Mouse (Mus musculus) heart, embryonic 14.5 days (tissue): ENCODE measurements around the gene Fbxo47. TPM values are rescaled to one million over a fixed set of nuclear protein-coding genes. Genes with fewer than 3 reads are reported as not detected.
A peak's percentile ranks its signal among the peaks of the same experiment; 100 is the strongest.

Source experiments
- ATAC-seq: fragments of 200-750 bp; cut with Nextera tagmentation; 2 replicates; pipeline ENCODE4 v1.8.0; 2017; ENCODE audit warnings: low read depth, moderate TSS enrichment; ENCODE audit not compliant: insufficient number of reproducible peaks, insufficient read depth, low FRiP score
- H3K27ac ChIP-seq, 2 experiments: fragments of 200-500 bp in 1 of 2; fragments of 300-500 bp in 1 of 2; sonication (generic) in 1 of 2; replicated peaks in 1 of 2; 2 replicates each; pipeline ENCODE4 v1.5.1; 2012 to 2014; ENCODE audit warnings: low read depth in 2 of 2, low read length in 2 of 2, control low read depth in 1 of 2, mild to moderate bottlenecking in 1 of 2, mixed read lengths in 1 of 2; ENCODE audit not compliant: control insufficient read depth in 1 of 2, insufficient read depth in 1 of 2
- H3K27me3 ChIP-seq: fragments of 300-500 bp; sonication (generic); 2 replicates; pipeline ENCODE4 v1.6.1; 2014; ENCODE audit warnings: mild to moderate bottlenecking, low read length, control low read depth; ENCODE audit not compliant: control insufficient read depth, insufficient read depth
- H3K36me3 ChIP-seq: fragments of 300-500 bp; sonication (generic); 2 replicates; pipeline ENCODE4 v1.6.1; 2014; ENCODE audit warnings: mild to moderate bottlenecking, control low read depth, low read length, mixed read lengths; ENCODE audit not compliant: control insufficient read depth, insufficient read depth
- H3K4me1 ChIP-seq, 2 experiments: fragments of 200-500 bp in 1 of 2; fragments of 300-500 bp in 1 of 2; sonication (generic) in 1 of 2; 2 replicates each; pipeline ENCODE4 v1.6.1; 2012 to 2014; ENCODE audit warnings: low read length in 2 of 2, control low read depth in 1 of 2, mixed read lengths in 1 of 2; ENCODE audit not compliant: control insufficient read depth in 2 of 2, insufficient read depth in 2 of 2
- H3K4me2 ChIP-seq: fragments of 300-500 bp; sonication (generic); 2 replicates; pipeline ENCODE4 v1.6.1; 2014; ENCODE audit warnings: mild to moderate bottlenecking, low read length
- H3K4me3 ChIP-seq, 2 experiments: fragments of 200-500 bp in 1 of 2; fragments of 300-500 bp in 1 of 2; sonication (generic) in 1 of 2; 2 replicates each; pipeline ENCODE4 v1.5.1; 2012 to 2014; ENCODE audit warnings: low read length in 2 of 2, mild to moderate bottlenecking in 2 of 2, control low read depth in 1 of 2, low read depth in 1 of 2, moderate library complexity in 1 of 2; ENCODE audit not compliant: control insufficient read depth in 1 of 2, insufficient read depth in 1 of 2
- H3K9ac ChIP-seq: fragments of 300-500 bp; sonication (generic); 2 replicates; pipeline ENCODE4 v1.6.1; 2014; ENCODE audit warnings: mild to moderate bottlenecking, low read length
- H3K9me3 ChIP-seq: fragments of 300-500 bp; sonication (generic); 2 replicates; pipeline ENCODE4 v1.6.1; 2016; ENCODE audit warnings: low read length, control low read depth; ENCODE audit not compliant: control insufficient read depth
- WGBS: fragments of 180-500 bp; shearing (Covaris S2); extraction: QIAGEN DNeasy Blood & Tissue Kit; methylation state at CpG from one replicate; pipeline ENCODE4 v1.1.7; 2014; 5-methylcytosine and 5-hydroxymethylcytosine counted together
- polyA plus RNA-seq: library from polyadenylated mRNA; unstranded; fragments of >200 nt; fragmentation: Nextera tagmentation; extraction: Ambion mirVana; gene quantifications from 2 replicates; pipeline ENCODE4 v1.2.1, GENCODE M21; 2014

The Fbxo47 gene
- polyA plus RNA-seq, 1 experiment from 2014 or later = 1.2 TPM

GRCm38 (mm10) chr11:97822840-97823603, 60.9 kb downstream of the Fbxo47 start:
- Histone ChIP-seq H3K27ac (no peak overlapping the region), H3K27me3 (no peaks in the 10 kb centered on the region), H3K4me1 (peaks cover 25 to 31% of the 10 kb centered on the region in 2 experiments), H3K9me3 (no peaks in the 10 kb centered on the region), H3K36me3 (peaks cover 62% of the 10 kb centered on the region), H3K4me2 (no peak overlapping the region), H3K9ac (no peak overlapping the region), H3K4me3 (no peak overlapping the region)
- 77% methylated on average over 20 of the region's 20 CpGs for WGBS
- ATAC-seq = no peak

- no peaks in the 10 kb centered on the region for H3K9me3 ChIP-seq
- no peak overlapping the region for H3K4me2 ChIP-seq
- WGBS = 91% methylated on average over 8 of the region's 8 CpGs
- no peak overlapping the region for H3K4me3 ChIP-seq
- H3K9ac ChIP-seq = no peak overlapping the region
- peaks cover 59% of the 10 kb centered on the region for H3K36me3 ChIP-seq
- ATAC-seq = no peak
- H3K27me3 ChIP-seq = no peaks in the 10 kb centered on the region
- H3K4me1 ChIP-seq = peaks cover 38 to 46% of the 10 kb centered on the region in 2 experiments
- H3K27ac ChIP-seq = no peak overlapping the region
These were observed 62.4 kb downstream of the Fbxo47 start for GRCm38 (mm10) chr11:97821401-97822064.

GRCm38 (mm10) chr11:97820840-97821239, 63.1 kb downstream of the Fbxo47 start:
- Histone ChIP-seq H3K27me3 (no peaks in the 10 kb centered on the region), H3K4me2 (no peak overlapping the region), H3K9me3 (no peaks in the 10 kb centered on the region), H3K27ac (peak overlapping the region in 1 of 2 experiments; percentile 48; a peak in 1 of 4 replicates), H3K9ac (no peak overlapping the region), H3K36me3 (peaks cover 59% of the 10 kb centered on the region), H3K4me1 (peaks cover 42 to 50% of the 10 kb centered on the region in 2 experiments), H3K4me3 (no peak overlapping the region)
- no peak; the same call in 1 of the 2 replicates for ATAC-seq
- 22% methylated on average over 4 of the region's 4 CpGs for WGBS

- Histone ChIP-seq H3K4me3 (no peak overlapping the region), H3K4me2 (no peak overlapping the region), H3K27ac (peak overlapping the region in 1 of 2 experiments; percentile 42; a peak in 1 of 4 replicates), H3K27me3 (no peaks in the 10 kb centered on the region), H3K4me1 (peaks cover 48 to 59% of the 10 kb centered on the region in 2 experiments), H3K36me3 (peaks cover 59% of the 10 kb centered on the region), H3K9me3 (no peaks in the 10 kb centered on the region), H3K9ac (no peak overlapping the region)
- WGBS = 69% methylated on average over 5 of the region's 5 CpGs
- ATAC-seq = no peak
These were observed 64.0 kb downstream of the Fbxo47 start for GRCm38 (mm10) chr11:97819923-97820322.

- WGBS = 54% methylated on average over 4 of the region's 4 CpGs
- Histone ChIP-seq H3K27ac (peak overlapping the region; percentile 51 to 73; a peak in 3 of 4 replicates), H3K36me3 (peaks cover 58% of the 10 kb centered on the region), H3K4me3 (no peak overlapping the region), H3K9me3 (no peaks in the 10 kb centered on the region), H3K9ac (peak overlapping the region; percentile 57; the same call in 1 of the 2 replicates), H3K4me2 (no peak overlapping the region), H3K27me3 (no peaks in the 10 kb centered on the region), H3K4me1 (peaks cover 48 to 64% of the 10 kb centered on the region in 2 experiments)
- ATAC-seq = no peak
These were observed 64.9 kb downstream of the Fbxo47 start for GRCm38 (mm10) chr11:97819102-97819501.

GRCm38 (mm10) chr11:97818571-97818970, 65.4 kb downstream of the Fbxo47 start:
- H3K4me1 ChIP-seq = peaks cover 48 to 65% of the 10 kb centered on the region in 2 experiments
- H3K4me2 ChIP-seq = no peak overlapping the region; the same call in 1 of the 2 replicates
- no peak overlapping the region for H3K4me3 ChIP-seq
- H3K36me3 ChIP-seq = peaks cover 59% of the 10 kb centered on the region
- H3K27me3 ChIP-seq = no peaks in the 10 kb centered on the region
- WGBS = 16% methylated on average over 4 of the region's 4 CpGs
- peak overlapping the region; percentile 51 to 73 for H3K27ac ChIP-seq
- ATAC-seq = no peak
- H3K9me3 ChIP-seq = no peaks in the 10 kb centered on the region
- H3K9ac ChIP-seq = peak overlapping the region; percentile 57

- Histone ChIP-seq H3K9ac (peak overlapping the region; percentile 57), H3K4me3 (no peak overlapping the region), H3K4me2 (no peak overlapping the region), H3K27ac (peak overlapping the region in 1 of 2 experiments; percentile 73; a peak in 2 of 4 replicates), H3K4me1 (peaks cover 51 to 70% of the 10 kb centered on the region in 2 experiments), H3K9me3 (no peaks in the 10 kb centered on the region), H3K27me3 (no peaks in the 10 kb centered on the region), H3K36me3 (peaks cover 58% of the 10 kb centered on the region)
- WGBS = 46% methylated on average over 6 of the region's 6 CpGs
- ATAC-seq = no peak
These were observed 66.0 kb downstream of the Fbxo47 start for GRCm38 (mm10) chr11:97818003-97818402.
